Mouse (Mus musculus) liver, embryonic 15.5 days (tissue): ENCODE measurements around the gene Rpp30. TPM values are rescaled to one million over a fixed set of nuclear protein-coding genes. Genes with fewer than 3 reads are reported as not detected.

Experiments used
- ATAC-seq: fragments of 200-750 bp; cut with Nextera tagmentation; 2 replicates; pipeline ENCODE4 v1.8.0; 2017; ENCODE audit warnings: moderate number of reproducible peaks, mild to moderate bottlenecking, moderate library complexity; ENCODE audit not compliant: insufficient read depth
- H3K27ac ChIP-seq: fragments of 300-500 bp; sonication (generic); replicated peaks from 2 replicates; pipeline ENCODE4 v1.5.1; 2015; ENCODE audit warnings: mild to moderate bottlenecking, inconsistent platforms
- H3K27me3 ChIP-seq: fragments of 300-500 bp; sonication (generic); 2 replicates; pipeline ENCODE4 v1.6.1; 2015; ENCODE audit warnings: mild to moderate bottlenecking, inconsistent platforms
- H3K36me3 ChIP-seq: fragments of 300-500 bp; sonication (generic); replicated peaks from 2 replicates; pipeline ENCODE4 v1.6.1; 2015; ENCODE audit warnings: moderate library complexity, mild to moderate bottlenecking, inconsistent platforms
- H3K4me1 ChIP-seq: fragments of 300-500 bp; sonication (generic); replicated peaks from 2 replicates; pipeline ENCODE4 v1.6.1; 2015; ENCODE audit warnings: inconsistent platforms
- H3K4me2 ChIP-seq: fragments of 300-500 bp; sonication (generic); 2 replicates; pipeline ENCODE4 v1.6.1; 2015; ENCODE audit warnings: moderate library complexity, mild to moderate bottlenecking, inconsistent platforms
- H3K4me3 ChIP-seq: fragments of 300-500 bp; sonication (generic); replicated peaks from 2 replicates; pipeline ENCODE4 v1.5.1; 2015; ENCODE audit warnings: mild to moderate bottlenecking, inconsistent platforms
- H3K9ac ChIP-seq: fragments of 300-500 bp; sonication (generic); 2 replicates; pipeline ENCODE4 v1.6.1; 2015; ENCODE audit warnings: moderate library complexity, mild to moderate bottlenecking, inconsistent platforms
- H3K9me3 ChIP-seq: fragments of 300-500 bp; sonication (generic); replicated peaks from 2 replicates; pipeline ENCODE4 v1.6.1; 2016; ENCODE audit warnings: inconsistent platforms
- WGBS: fragments of 180-500 bp; shearing (Covaris S2); methylation state at CpG from one replicate; pipeline ENCODE4 v1.1.7; 2015; ENCODE audit warnings: mixed read lengths; ENCODE audit not compliant: insufficient replicate concordance; 5-methylcytosine and 5-hydroxymethylcytosine counted together
- polyA plus RNA-seq: library from polyadenylated mRNA; unstranded; fragments of >200 nt; fragmentation: Nextera tagmentation; extraction: Ambion mirVana; gene quantifications from 2 replicates; pipeline ENCODE4 v1.2.1, GENCODE M21; 2015

The Rpp30 gene
- polyA plus RNA-seq, 1 experiment from 2014 or later: 38.4 TPM

GRCm38 (mm10) chr19:36129643-36130042 lies 46.1 kb downstream of the Rpp30 start:
- H3K4me3 ChIP-seq: no peak overlapping the region
- no peaks in the 10 kb centered on the region for H3K9me3 ChIP-seq
- no peak overlapping the region for H3K9ac ChIP-seq
- 3% methylated on average over 12 of the region's 12 CpGs for WGBS
- peak overlapping the region; percentile 4; the same call in 1 of the 2 replicates for H3K4me2 ChIP-seq
- H3K27me3 ChIP-seq: no peaks in the 10 kb centered on the region
- no peaks in the 10 kb centered on the region for H3K36me3 ChIP-seq
- no peaks in the 10 kb centered on the region for H3K4me1 ChIP-seq
- ATAC-seq: no peak
- H3K27ac ChIP-seq: no peak overlapping the region

GRCm38 (mm10) chr19:36130181-36130580 lies 46.7 kb downstream of the Rpp30 start:
- Histone ChIP-seq H3K36me3 (no peaks in the 10 kb centered on the region), H3K4me1 (no peaks in the 10 kb centered on the region), H3K27me3 (no peaks in the 10 kb centered on the region), H3K4me3 (no peak overlapping the region), H3K9me3 (no peaks in the 10 kb centered on the region), H3K9ac (no peak overlapping the region), H3K27ac (no peak overlapping the region), H3K4me2 (no peak overlapping the region)
- 35% methylated on average over 2 of the region's 2 CpGs for WGBS
- ATAC-seq: no peak

GRCm38 (mm10) chr19:36131990-36132389 lies 48.5 kb downstream of the Rpp30 start:
- H3K4me2 ChIP-seq: no peak overlapping the region
- no peak overlapping the region for H3K9ac ChIP-seq
- WGBS: 48% methylated on average over 6 of the region's 6 CpGs
- H3K36me3 ChIP-seq: no peaks in the 10 kb centered on the region
- no peaks in the 10 kb centered on the region for H3K27me3 ChIP-seq
- H3K9me3 ChIP-seq: no peaks in the 10 kb centered on the region
- H3K27ac ChIP-seq: no peak overlapping the region
- no peaks in the 10 kb centered on the region for H3K4me1 ChIP-seq
- no peak for ATAC-seq
- no peak overlapping the region for H3K4me3 ChIP-seq

GRCm38 (mm10) chr19:36133064-36133463 lies 49.5 kb downstream of the Rpp30 start:
- no peak for ATAC-seq
- H3K36me3 ChIP-seq: no peaks in the 10 kb centered on the region

GRCm38 (mm10) chr19:36133731-36134130 lies 50.2 kb downstream of the Rpp30 start:
- 42% methylated on average over 5 of the region's 5 CpGs for WGBS
- H3K27ac ChIP-seq: no peak overlapping the region
- no peaks in the 10 kb centered on the region for H3K4me1 ChIP-seq
- no peak overlapping the region for H3K4me3 ChIP-seq
- ATAC-seq: no peak
- H3K9ac ChIP-seq: no peak overlapping the region
- H3K9me3 ChIP-seq: no peaks in the 10 kb centered on the region
- no peak overlapping the region for H3K4me2 ChIP-seq
- H3K27me3 ChIP-seq: no peaks in the 10 kb centered on the region
- H3K36me3 ChIP-seq: no peaks in the 10 kb centered on the region

More at GRCm38 (mm10) chr19:36133064-36133463, 49.5 kb downstream of the Rpp30 start:
- Histone ChIP-seq H3K4me1 (no peaks in the 10 kb centered on the region), H3K4me3 (no peak overlapping the region), H3K4me2 (no peak overlapping the region), H3K27me3 (no peaks in the 10 kb centered on the region), H3K9ac (no peak overlapping the region), H3K9me3 (no peaks in the 10 kb centered on the region), H3K27ac (no peak overlapping the region)
- WGBS: 66% methylated on average over 6 of the region's 6 CpGs

GRCm38 (mm10) chr19:36143571-36143970 lies 60.1 kb downstream of the Rpp30 start:
- no peak overlapping the region for H3K4me3 ChIP-seq
- no peak overlapping the region for H3K9ac ChIP-seq
- H3K9me3 ChIP-seq: no peaks in the 10 kb centered on the region
- WGBS: 85% methylated on average over 2 of the region's 2 CpGs
- no peak overlapping the region for H3K27ac ChIP-seq
- no peaks in the 10 kb centered on the region for H3K36me3 ChIP-seq
- H3K27me3 ChIP-seq: no peaks in the 10 kb centered on the region
- no peak overlapping the region for H3K4me2 ChIP-seq
- no peak for ATAC-seq
- H3K4me1 ChIP-seq: no peaks in the 10 kb centered on the region

GRCm38 (mm10) chr19:36148578-36148977 lies 65.1 kb downstream of the Rpp30 start:
- Histone ChIP-seq H3K27ac (no peak overlapping the region), H3K9me3 (no peaks in the 10 kb centered on the region), H3K36me3 (no peaks in the 10 kb centered on the region), H3K27me3 (no peaks in the 10 kb centered on the region), H3K4me2 (no peak overlapping the region), H3K9ac (no peak overlapping the region), H3K4me1 (no peaks in the 10 kb centered on the region), H3K4me3 (no peak overlapping the region)
- 79% methylated on average over 6 of the region's 6 CpGs for WGBS
- ATAC-seq: no peak

- Histone ChIP-seq H3K9me3 (no peaks in the 10 kb centered on the region), H3K4me3 (no peak overlapping the region), H3K9ac (no peak overlapping the region), H3K36me3 (no peaks in the 10 kb centered on the region), H3K4me2 (no peak overlapping the region), H3K27ac (no peak overlapping the region), H3K27me3 (no peaks in the 10 kb centered on the region), H3K4me1 (no peaks in the 10 kb centered on the region)
- ATAC-seq: no peak
- WGBS: 42% methylated on average over 4 of the region's 4 CpGs
These were observed 66.9 kb downstream of the Rpp30 start for GRCm38 (mm10) chr19:36150241-36151007.

Other genes with a start within 250 kb of the Rpp30 start
- not detected in 2 replicates for gene Htr7, start 26.2 kb upstream of the Rpp30 start, polyA plus RNA-seq
- 0.23 and 0.24 TPM in 2 replicates for gene Ankrd1, start 36.4 kb downstream of the Rpp30 start, polyA plus RNA-seq